Mouse (Mus musculus): ENCODE measurements around the gene Gm10031. TPM values are rescaled to one million over a fixed set of nuclear protein-coding genes. Genes with fewer than 3 reads are reported as not detected.

The Gm10031 gene
- polyA plus RNA-seq, 1 experiment from 2014 or later = 0.74 TPM

GRCm38 (mm10) chr1:156560500-156560899, 36.7 kb downstream of the Gm10031 start:
- H3K27me3 ChIP-seq (ENCODE audit: control insufficient read depth, insufficient read depth, low read length) = no peaks in the 10 kb centered on the region
- H3K4me1 ChIP-seq (ENCODE audit: control insufficient read depth, insufficient read depth, low read length) = 0 out of 2 replicates have a peak, but pooled peaks cover 2% of the 10 kb centered on the region
- no peaks in the 10 kb centered on the region for H3K36me3 ChIP-seq (ENCODE audit: control insufficient read depth, insufficient read depth, low read length)
- H3K4me3 ChIP-seq (ENCODE audit: low read depth, low read length) = no peak overlapping the region
- no peak overlapping the region for H3K4me2 ChIP-seq
- no peaks in the 10 kb centered on the region for H3K9me3 ChIP-seq (ENCODE audit: control insufficient read depth, low read length)
- no peak overlapping the region for H3K27ac ChIP-seq (ENCODE audit: low read depth, low read length)
- H3K9ac ChIP-seq (ENCODE audit: low read length) = no peak overlapping the region
- ATAC-seq (ENCODE audit: low FRiP score) = no peak
- WGBS = 91% methylated on average over 9 of the region's 9 CpGs
- no peak for DNase-seq (ENCODE audit: low spot score, missing footprints)

- Histone ChIP-seq H3K4me2 (no peak overlapping the region), H3K9ac (ENCODE audit: low read length) (no peak overlapping the region), H3K27ac (ENCODE audit: low read depth, low read length) (no peak overlapping the region), H3K27me3 (ENCODE audit: control insufficient read depth, insufficient read depth, low read length) (no peaks in the 10 kb centered on the region), H3K4me3 (ENCODE audit: low read depth, low read length) (no peak overlapping the region), H3K4me1 (ENCODE audit: control insufficient read depth, insufficient read depth, low read length) (no peaks in the 10 kb centered on the region), H3K36me3 (ENCODE audit: control insufficient read depth, insufficient read depth, low read length) (no peaks in the 10 kb centered on the region), H3K9me3 (ENCODE audit: control insufficient read depth, low read length) (no peaks in the 10 kb centered on the region)
- no peak for ATAC-seq (ENCODE audit: low FRiP score)
- WGBS = 65% methylated on average over 2 of the region's 2 CpGs
- DNase-seq (ENCODE audit: low spot score, missing footprints) = no peak
These were observed 41.5 kb downstream of the Gm10031 start for GRCm38 (mm10) chr1:156565328-156565727.

GRCm38 (mm10) chr1:156566132-156566531, 42.3 kb downstream of the Gm10031 start:
- DNase-seq (ENCODE audit: low spot score, missing footprints) = no peak
- Histone ChIP-seq H3K27me3 (ENCODE audit: control insufficient read depth, insufficient read depth, low read length) (no peaks in the 10 kb centered on the region), H3K4me2 (no peak overlapping the region), H3K9ac (ENCODE audit: low read length) (no peak overlapping the region), H3K9me3 (ENCODE audit: control insufficient read depth, low read length) (no peaks in the 10 kb centered on the region), H3K27ac (ENCODE audit: low read depth, low read length) (no peak overlapping the region), H3K36me3 (ENCODE audit: control insufficient read depth, insufficient read depth, low read length) (no peaks in the 10 kb centered on the region), H3K4me3 (ENCODE audit: low read depth, low read length) (no peak overlapping the region), H3K4me1 (ENCODE audit: control insufficient read depth, insufficient read depth, low read length) (no peaks in the 10 kb centered on the region)
- 98% methylated on average over 3 of the region's 3 CpGs for WGBS
- no peak for ATAC-seq (ENCODE audit: low FRiP score)

GRCm38 (mm10) chr1:156569615-156570014, 45.8 kb downstream of the Gm10031 start:
- Histone ChIP-seq H3K27me3 (ENCODE audit: control insufficient read depth, insufficient read depth, low read length) (no peaks in the 10 kb centered on the region), H3K4me3 (ENCODE audit: low read depth, low read length) (no peak overlapping the region), H3K4me1 (ENCODE audit: control insufficient read depth, insufficient read depth, low read length) (no peaks in the 10 kb centered on the region), H3K27ac (ENCODE audit: low read depth, low read length) (no peak overlapping the region), H3K9me3 (ENCODE audit: control insufficient read depth, low read length) (no peaks in the 10 kb centered on the region), H3K4me2 (no peak overlapping the region), H3K9ac (ENCODE audit: low read length) (no peak overlapping the region), H3K36me3 (ENCODE audit: control insufficient read depth, insufficient read depth, low read length) (no peaks in the 10 kb centered on the region)
- ATAC-seq (ENCODE audit: low FRiP score) (no peak), DNase-seq (ENCODE audit: low spot score, missing footprints) (no peak)
- WGBS = 92% methylated on average over 4 of the region's 4 CpGs

- H3K9ac ChIP-seq (ENCODE audit: low read length) = no peak overlapping the region
- 86% methylated on average over 4 of the region's 4 CpGs for WGBS
- H3K27ac ChIP-seq (ENCODE audit: low read depth, low read length) = no peak overlapping the region
- H3K9me3 ChIP-seq (ENCODE audit: control insufficient read depth, low read length) = no peaks in the 10 kb centered on the region
- no peak overlapping the region for H3K4me3 ChIP-seq (ENCODE audit: low read depth, low read length)
- H3K36me3 ChIP-seq (ENCODE audit: control insufficient read depth, insufficient read depth, low read length) = no peaks in the 10 kb centered on the region
- H3K27me3 ChIP-seq (ENCODE audit: control insufficient read depth, insufficient read depth, low read length) = no peaks in the 10 kb centered on the region
- no peak for DNase-seq (ENCODE audit: low spot score, missing footprints)
- no peak overlapping the region for H3K4me2 ChIP-seq
- no peaks in the 10 kb centered on the region for H3K4me1 ChIP-seq (ENCODE audit: control insufficient read depth, insufficient read depth, low read length)
- ATAC-seq (ENCODE audit: low FRiP score) = no peak
These were observed 49.1 kb downstream of the Gm10031 start for GRCm38 (mm10) chr1:156572952-156573351.

Other genes starting within 250 kb of the Gm10031 start
- gene Tdrd5, start 220.3 kb upstream of the Gm10031 start, polyA plus RNA-seq (2014; fragmentation: Nextera tagmentation; extraction: Ambion mirVana) = 0.37 TPM in 1 of 2 replicates, not detected in the other
- gene Nphs2, start 213.3 kb upstream of the Gm10031 start, polyA plus RNA-seq (2014; fragmentation: Nextera tagmentation; extraction: Ambion mirVana) = 0.08 and 0.15 TPM in 2 replicates
- 900 and 949 TPM in 2 replicates for gene Gm2000, start 158.0 kb upstream of the Gm10031 start, polyA plus RNA-seq (2014; fragmentation: Nextera tagmentation; extraction: Ambion mirVana)
- 0.30 TPM in 1 of 2 replicates, not detected in the other for gene Axdnd1, start 102.9 kb upstream of the Gm10031 start, polyA plus RNA-seq (2014; fragmentation: Nextera tagmentation; extraction: Ambion mirVana)
- 21.4 and 23.6 TPM in 2 replicates for gene Soat1, start 49.7 kb upstream of the Gm10031 start, polyA plus RNA-seq (2014; fragmentation: Nextera tagmentation; extraction: Ambion mirVana)
- gene Abl2, start 34.8 kb downstream of the Gm10031 start, polyA plus RNA-seq (2014; fragmentation: Nextera tagmentation; extraction: Ambion mirVana) = 4.8 and 4.9 TPM in 2 replicates
- gene Tor3a, start 150.3 kb downstream of the Gm10031 start, polyA plus RNA-seq (2014; fragmentation: Nextera tagmentation; extraction: Ambion mirVana) = 3.9 and 4.2 TPM in 2 replicates
- 21.5 and 22.7 TPM in 2 replicates for gene Fam20b, start 195.1 kb downstream of the Gm10031 start, polyA plus RNA-seq (2014; fragmentation: Nextera tagmentation; extraction: Ambion mirVana)